Mouse (Mus musculus) E14TG2a.4 (cell line): ENCODE results near the gene Lrrfip2.

ENCODE experiments used
- CTCF ChIP-seq: conservative IDR thresholded peaks from 2 replicates; pipeline ENCODE4 v1.5.1; 2014; ENCODE audit warnings: low read length
- NANOG ChIP-seq: IDR thresholded peaks from 2 replicates; pipeline ENCODE4 v1.6.1; 2014; ENCODE audit warnings: borderline replicate concordance, low read length, mixed read lengths
- POU5F1 ChIP-seq: IDR thresholded peaks from 2 replicates; pipeline ENCODE4 v1.6.1; 2014; ENCODE audit warnings: low read length, borderline replicate concordance

DNA sequence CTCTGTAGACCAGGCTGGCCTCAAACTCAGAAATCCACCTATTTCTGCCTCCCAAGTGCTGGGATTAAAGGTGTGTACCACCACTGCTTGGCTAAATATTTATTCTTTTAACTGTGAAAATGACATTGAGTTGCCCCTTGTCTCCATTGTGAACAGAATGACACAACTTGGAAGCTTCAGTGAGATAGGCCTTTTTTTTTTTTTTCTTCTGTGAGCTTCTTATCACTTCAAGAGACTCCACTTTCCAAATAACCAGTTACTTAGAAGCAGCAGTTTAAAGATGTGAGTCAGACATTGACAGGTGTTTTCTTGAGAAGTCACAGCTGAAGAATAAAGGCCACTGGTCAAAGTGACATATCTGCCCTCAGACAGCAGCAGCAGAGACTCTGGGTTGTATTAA is 82.8 kb downstream of the Lrrfip2 start:
- TF ChIP-seq CTCF = no peak
- TF ChIP-seq NANOG = no peak
- TF ChIP-seq POU5F1 = no peak
